Mouse (Mus musculus): ENCODE measurements around the gene Ifna4. TPM values are rescaled to one million over a fixed set of nuclear protein-coding genes. Genes with fewer than 3 reads are reported as not detected.
"Not testable (repeated sequence)": the region's sequence is repeated elsewhere in the genome, so short reads cannot be mapped to it uniquely, and the experiment has no call there.

Ifna4 gene
- polyA plus RNA-seq (2015; fragmentation: Nextera tagmentation; extraction: Ambion mirVana) = not detected in 2 replicates

DNA sequence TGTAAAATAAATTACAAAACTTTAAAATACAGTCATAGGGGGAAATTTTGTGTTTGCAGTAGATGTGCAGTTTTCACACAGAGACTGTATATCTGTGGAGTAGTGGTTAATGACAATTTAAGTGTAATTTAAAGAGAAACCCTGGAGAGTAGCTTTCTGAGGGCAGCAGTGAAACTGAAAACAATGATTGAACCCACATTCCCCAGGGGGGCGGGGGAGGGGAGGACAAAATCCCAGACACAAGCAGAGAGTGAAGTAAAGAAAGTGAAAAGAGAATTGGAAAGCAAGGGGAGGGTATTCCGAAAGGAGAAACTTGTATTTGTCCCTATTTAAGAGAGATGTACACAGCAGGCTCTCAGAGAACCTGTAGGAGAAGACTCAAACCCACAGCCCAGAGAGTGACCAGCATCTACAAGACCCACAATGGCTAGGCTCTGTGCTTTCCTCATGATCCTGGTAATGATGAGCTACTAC lies at the start of gene Ifna4:
Gene Ifna4, plus strand, starts transcription at position 424 of the 474 bp plus-strand sequence.
- Histone ChIP-seq H3K9me3 (ENCODE audit: control insufficient read depth, low read length) (no peaks in the 10 kb centered on the region), H3K4me2 (ENCODE audit: low read length) (no peak within 1 kb of the TSS), H3K9ac (ENCODE audit: low read depth, low read length) (no peak within 1 kb of the TSS), H3K27ac (ENCODE audit: low read depth, low read length) (no peak within 1 kb of the TSS), H3K27me3 (replicated peaks; ENCODE audit: control insufficient read depth, insufficient read depth, low read length) (no peaks in the 10 kb centered on the region), H3K4me3 (ENCODE audit: low read length) (no peak within 1 kb of the TSS), H3K4me1 (ENCODE audit: control insufficient read depth, insufficient read depth, low read depth, low read length) (no peaks in the 10 kb centered on the region), H3K36me3 (ENCODE audit: control insufficient read depth, insufficient read depth, low read length) (no peaks in the 10 kb centered on the region)
- WGBS = 26% methylated on average over 2 of the region's 2 CpGs
- ATAC-seq = no peak

DNA sequence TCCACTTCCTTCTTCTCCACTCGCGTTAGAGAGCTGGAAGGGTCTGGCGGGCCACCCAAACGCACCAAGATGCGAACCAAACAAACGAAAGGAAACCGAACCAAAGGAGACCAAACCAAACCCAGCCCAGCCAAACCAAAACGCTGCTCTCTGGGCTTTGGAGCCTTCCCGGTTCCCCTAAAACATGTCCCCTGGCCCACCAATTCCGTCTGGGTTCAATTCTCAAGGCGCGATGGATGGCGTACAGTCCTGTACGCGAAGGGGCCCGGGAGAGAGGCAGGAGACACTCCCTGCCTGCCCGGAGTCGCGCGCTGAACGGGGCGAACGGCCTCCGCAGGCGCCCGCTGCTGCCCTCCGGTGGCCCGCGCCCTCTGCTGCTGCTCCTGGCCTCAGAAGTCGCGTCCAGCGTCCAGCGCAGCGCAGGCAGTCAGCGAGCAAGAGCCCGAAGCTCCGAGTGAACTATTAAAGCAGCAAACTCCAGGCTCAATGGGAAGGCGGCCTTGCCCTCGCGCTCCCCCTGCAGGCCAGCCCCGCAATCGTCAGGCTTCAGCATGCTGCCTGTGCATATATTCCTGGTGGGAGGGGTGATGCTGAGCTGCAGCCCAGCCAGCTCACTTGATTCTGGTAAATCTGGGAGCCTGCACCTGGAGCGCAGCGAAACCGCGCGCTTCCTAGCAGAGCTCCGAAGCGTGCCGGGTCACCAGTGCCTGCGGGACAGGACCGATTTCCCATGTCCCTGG lies 47.6 kb upstream of the Ifna4 start, which contains the start of gene Gm13275:
Gene Gm13275, plus strand, starts transcription at position 552 of the 740 bp plus-strand sequence.
- H3K9me3 ChIP-seq (ENCODE audit: control insufficient read depth, low read length); H3K9ac ChIP-seq (ENCODE audit: low read depth, low read length); H3K27me3 ChIP-seq (replicated peaks; ENCODE audit: control insufficient read depth, insufficient read depth, low read length); H3K36me3 ChIP-seq (ENCODE audit: control insufficient read depth, insufficient read depth, low read length); H3K4me3 ChIP-seq (ENCODE audit: low read length); ATAC-seq; H3K4me2 ChIP-seq (ENCODE audit: low read length); H3K27ac ChIP-seq (ENCODE audit: low read depth, low read length); H3K4me1 ChIP-seq (ENCODE audit: control insufficient read depth, insufficient read depth, low read depth, low read length): not testable (repeated sequence)
- WGBS = 0% methylated on average over 4 of the region's 52 CpGs

DNA sequence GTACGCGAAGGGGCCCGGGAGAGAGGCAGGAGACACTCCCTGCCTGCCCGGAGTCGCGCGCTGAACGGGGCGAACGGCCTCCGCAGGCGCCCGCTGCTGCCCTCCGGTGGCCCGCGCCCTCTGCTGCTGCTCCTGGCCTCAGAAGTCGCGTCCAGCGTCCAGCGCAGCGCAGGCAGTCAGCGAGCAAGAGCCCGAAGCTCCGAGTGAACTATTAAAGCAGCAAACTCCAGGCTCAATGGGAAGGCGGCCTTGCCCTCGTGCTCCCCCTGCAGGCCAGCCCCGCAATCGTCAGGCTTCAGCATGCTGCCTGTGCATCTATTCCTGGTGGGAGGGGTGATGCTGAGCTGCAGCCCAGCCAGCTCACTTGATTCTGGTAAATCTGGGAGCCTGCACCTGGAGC lies 44.6 kb upstream of the Ifna4 start, which contains the start of gene Gm13279:
Gene Gm13279, plus strand, starts transcription at position 301 of the 400 bp plus-strand sequence.
- H3K27ac ChIP-seq (ENCODE audit: low read depth, low read length); H3K36me3 ChIP-seq (ENCODE audit: control insufficient read depth, insufficient read depth, low read length); H3K9ac ChIP-seq (ENCODE audit: low read depth, low read length); H3K4me2 ChIP-seq (ENCODE audit: low read length); H3K4me3 ChIP-seq (ENCODE audit: low read length); ATAC-seq; H3K9me3 ChIP-seq (ENCODE audit: control insufficient read depth, low read length); H3K4me1 ChIP-seq (ENCODE audit: control insufficient read depth, insufficient read depth, low read depth, low read length); H3K27me3 ChIP-seq (replicated peaks; ENCODE audit: control insufficient read depth, insufficient read depth, low read length): not testable (repeated sequence)
- no CpG with 5 or more reads among the region's 28 CpGs for WGBS

DNA sequence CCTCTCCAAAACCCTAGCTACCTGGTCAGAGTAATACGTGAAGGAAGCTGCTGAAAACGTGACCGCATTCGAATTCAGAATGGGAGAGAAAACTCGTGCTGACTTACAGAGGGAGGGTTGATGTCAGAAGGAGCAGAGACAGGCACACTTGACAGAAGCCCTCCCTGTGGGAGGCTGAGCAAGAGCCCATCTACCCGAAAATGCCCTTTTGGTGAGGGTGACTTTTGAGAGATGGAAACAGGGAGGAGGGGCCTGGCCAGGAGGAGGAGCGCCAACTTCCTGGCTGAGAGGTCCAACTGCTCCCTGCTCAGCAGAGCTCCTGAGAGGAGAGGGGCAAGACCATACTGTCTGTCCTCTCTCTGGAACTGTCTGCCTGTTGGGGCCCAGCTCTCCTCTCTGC lies 42.3 kb upstream of the Ifna4 start, which contains the start of gene Gm13285:
Gene Gm13285, plus strand, starts transcription at position 301 of the 400 bp plus-strand sequence.
- ATAC-seq; H3K9me3 ChIP-seq (ENCODE audit: control insufficient read depth, low read length); H3K27ac ChIP-seq (ENCODE audit: low read depth, low read length): not testable (repeated sequence)

DNA sequence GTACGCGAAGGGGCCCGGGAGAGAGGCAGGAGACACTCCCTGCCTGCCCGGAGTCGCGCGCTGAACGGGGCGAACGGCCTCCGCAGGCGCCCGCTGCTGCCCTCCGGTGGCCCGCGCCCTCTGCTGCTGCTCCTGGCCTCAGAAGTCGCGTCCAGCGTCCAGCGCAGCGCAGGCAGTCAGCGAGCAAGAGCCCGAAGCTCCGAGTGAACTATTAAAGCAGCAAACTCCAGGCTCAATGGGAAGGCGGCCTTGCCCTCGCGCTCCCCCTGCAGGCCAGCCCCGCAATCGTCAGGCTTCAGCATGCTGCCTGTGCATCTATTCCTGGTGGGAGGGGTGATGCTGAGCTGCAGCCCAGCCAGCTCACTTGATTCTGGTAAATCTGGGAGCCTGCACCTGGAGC lies 38.7 kb upstream of the Ifna4 start, which contains the start of gene Gm13287:
Gene Gm13287, plus strand, starts transcription at position 301 of the 400 bp plus-strand sequence.
- not testable (repeated sequence) for ATAC-seq; H3K27me3 ChIP-seq (replicated peaks; ENCODE audit: control insufficient read depth, insufficient read depth, low read length); H3K9me3 ChIP-seq (ENCODE audit: control insufficient read depth, low read length); H3K36me3 ChIP-seq (ENCODE audit: control insufficient read depth, insufficient read depth, low read length); H3K4me1 ChIP-seq (ENCODE audit: control insufficient read depth, insufficient read depth, low read depth, low read length); H3K9ac ChIP-seq (ENCODE audit: low read depth, low read length); H3K27ac ChIP-seq (ENCODE audit: low read depth, low read length); H3K4me3 ChIP-seq (ENCODE audit: low read length); H3K4me2 ChIP-seq (ENCODE audit: low read length)
- WGBS = no CpG with 5 or more reads among the region's 29 CpGs

More for the DNA sequence above, 42.3 kb upstream of the Ifna4 start, which contains the start of gene Gm13285:
- not testable (repeated sequence) for H3K4me3 ChIP-seq (ENCODE audit: low read length); H3K4me2 ChIP-seq (ENCODE audit: low read length); H3K4me1 ChIP-seq (ENCODE audit: control insufficient read depth, insufficient read depth, low read depth, low read length); H3K27me3 ChIP-seq (replicated peaks; ENCODE audit: control insufficient read depth, insufficient read depth, low read length); H3K36me3 ChIP-seq (ENCODE audit: control insufficient read depth, insufficient read depth, low read length); H3K9ac ChIP-seq (ENCODE audit: low read depth, low read length)
- WGBS = 20% methylated on average over 1 of the region's 7 CpGs

DNA sequence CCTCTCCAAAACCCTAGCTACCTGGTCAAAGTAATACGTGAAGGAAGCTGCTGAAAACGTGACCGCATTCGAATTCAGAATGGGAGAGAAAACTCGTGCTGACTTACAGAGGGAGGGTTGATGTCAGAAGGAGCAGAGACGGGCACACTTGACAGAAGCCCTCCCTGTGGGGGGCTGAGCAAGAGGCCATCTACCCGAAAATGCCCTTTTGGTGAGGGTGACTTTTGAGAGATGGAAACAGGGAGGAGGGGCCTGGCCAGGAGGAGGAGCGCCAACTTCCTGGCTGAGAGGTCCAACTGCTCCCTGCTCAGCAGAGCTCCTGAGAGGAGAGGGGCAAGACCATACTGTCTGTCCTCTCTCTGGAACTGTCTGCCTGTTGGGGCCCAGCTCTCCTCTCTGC lies 36.4 kb upstream of the Ifna4 start, which contains the start of gene Gm13288:
Gene Gm13288, plus strand, starts transcription at position 301 of the 400 bp plus-strand sequence.
- WGBS = no CpG with 5 or more reads among the region's 8 CpGs
- not testable (repeated sequence) for H3K9me3 ChIP-seq (ENCODE audit: control insufficient read depth, low read length); ATAC-seq; H3K4me3 ChIP-seq (ENCODE audit: low read length); H3K4me1 ChIP-seq (ENCODE audit: control insufficient read depth, insufficient read depth, low read depth, low read length); H3K27me3 ChIP-seq (replicated peaks; ENCODE audit: control insufficient read depth, insufficient read depth, low read length); H3K36me3 ChIP-seq (ENCODE audit: control insufficient read depth, insufficient read depth, low read length); H3K9ac ChIP-seq (ENCODE audit: low read depth, low read length); H3K27ac ChIP-seq (ENCODE audit: low read depth, low read length)
- H3K4me2 ChIP-seq (ENCODE audit: low read length) = peak within 1 kb of the TSS; percentile 43

DNA sequence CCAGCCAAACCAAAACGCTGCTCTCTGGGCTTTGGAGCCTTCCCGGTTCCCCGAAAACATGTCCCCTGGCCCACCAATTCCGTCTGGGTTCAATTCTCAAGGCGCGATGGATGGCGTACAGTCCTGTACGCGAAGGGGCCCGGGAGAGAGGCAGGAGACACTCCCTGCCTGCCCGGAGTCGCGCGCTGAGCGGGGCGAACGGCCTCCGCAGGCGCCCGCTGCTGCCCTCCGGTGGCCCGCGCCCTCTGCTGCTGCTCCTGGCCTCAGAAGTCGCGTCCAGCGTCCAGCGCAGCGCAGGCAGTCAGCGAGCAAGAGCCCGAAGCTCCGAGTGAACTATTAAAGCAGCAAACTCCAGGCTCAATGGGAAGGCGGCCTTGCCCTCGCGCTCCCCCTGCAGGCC lies 35.9 kb upstream of the Ifna4 start:
- H3K27me3 ChIP-seq (replicated peaks; ENCODE audit: control insufficient read depth, insufficient read depth, low read length); H3K4me3 ChIP-seq (ENCODE audit: low read length); H3K9me3 ChIP-seq (ENCODE audit: control insufficient read depth, low read length); H3K9ac ChIP-seq (ENCODE audit: low read depth, low read length); H3K36me3 ChIP-seq (ENCODE audit: control insufficient read depth, insufficient read depth, low read length); H3K27ac ChIP-seq (ENCODE audit: low read depth, low read length); ATAC-seq; H3K4me1 ChIP-seq (ENCODE audit: control insufficient read depth, insufficient read depth, low read depth, low read length): not testable (repeated sequence)
- WGBS = no CpG with 5 or more reads among the region's 34 CpGs
- peak overlapping the region; percentile 43 for H3K4me2 ChIP-seq (ENCODE audit: low read length)

DNA sequence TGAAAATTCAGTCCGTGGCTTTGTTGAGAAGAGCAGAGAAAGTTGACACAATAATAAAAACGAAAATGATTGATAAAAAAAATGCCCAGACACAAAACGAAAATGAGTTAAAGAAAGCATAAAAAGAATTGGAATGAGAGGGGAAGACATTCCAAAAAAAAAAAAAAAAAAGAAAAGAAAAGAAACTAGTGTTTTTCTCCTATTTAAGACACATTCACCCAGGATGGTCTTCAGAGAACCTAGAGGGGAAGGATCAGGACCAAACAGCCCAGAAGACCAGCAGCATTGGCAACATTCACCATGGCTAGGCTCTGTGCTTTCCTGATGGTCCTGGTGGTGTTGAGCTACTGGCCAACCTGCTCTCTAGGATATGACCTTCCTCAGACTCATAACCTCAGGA lies 25.7 kb upstream of the Ifna4 start, which contains the start of gene Ifna7:
Gene Ifna7, plus strand, starts transcription at position 301 of the 400 bp plus-strand sequence.
- ATAC-seq = no peak
- Histone ChIP-seq H3K27me3 (replicated peaks; ENCODE audit: control insufficient read depth, insufficient read depth, low read length) (no peaks in the 10 kb centered on the region), H3K9ac (ENCODE audit: low read depth, low read length) (no peak within 1 kb of the TSS), H3K9me3 (ENCODE audit: control insufficient read depth, low read length) (no peaks in the 10 kb centered on the region), H3K27ac (ENCODE audit: low read depth, low read length) (no peak within 1 kb of the TSS), H3K4me3 (ENCODE audit: low read length) (no peak within 1 kb of the TSS), H3K36me3 (ENCODE audit: control insufficient read depth, insufficient read depth, low read length) (no peaks in the 10 kb centered on the region), H3K4me1 (ENCODE audit: control insufficient read depth, insufficient read depth, low read depth, low read length) (no peaks in the 10 kb centered on the region), H3K4me2 (ENCODE audit: low read length) (no peak within 1 kb of the TSS)
- 67% methylated on average over 3 of the region's 3 CpGs for WGBS

DNA sequence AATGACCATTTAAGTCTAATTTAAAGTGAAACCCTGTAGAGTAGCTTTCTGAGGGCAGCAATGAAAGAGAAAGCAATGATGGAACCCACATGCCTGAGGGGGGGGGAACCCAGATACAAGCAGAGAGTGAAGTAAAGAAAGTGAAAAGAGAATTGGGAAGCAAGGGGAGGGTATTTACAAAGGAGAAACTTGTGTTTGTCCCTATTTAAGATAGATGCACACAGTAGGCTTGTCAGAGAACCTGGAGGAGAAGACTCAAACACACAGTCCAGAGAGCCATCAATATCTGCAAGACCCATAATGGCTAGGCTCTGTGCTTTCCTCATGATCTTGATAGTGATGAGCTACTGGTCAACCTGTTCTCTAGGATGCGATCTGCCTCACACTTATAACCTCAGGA lies 22.0 kb upstream of the Ifna4 start, which contains the start of gene Ifna11:
Gene Ifna11, plus strand, starts transcription at position 301 of the 400 bp plus-strand sequence.
- WGBS = 91% methylated on average over 1 of the region's 1 CpGs
- no peaks in the 10 kb centered on the region for H3K27me3 ChIP-seq (replicated peaks; ENCODE audit: control insufficient read depth, insufficient read depth, low read length)

More for the DNA sequence above, 22.0 kb upstream of the Ifna4 start, which contains the start of gene Ifna11:
- Histone ChIP-seq H3K4me3 (ENCODE audit: low read length) (no peak within 1 kb of the TSS), H3K9me3 (ENCODE audit: control insufficient read depth, low read length) (no peaks in the 10 kb centered on the region), H3K4me2 (ENCODE audit: low read length) (no peak within 1 kb of the TSS), H3K9ac (ENCODE audit: low read depth, low read length) (no peak within 1 kb of the TSS), H3K36me3 (ENCODE audit: control insufficient read depth, insufficient read depth, low read length) (no peaks in the 10 kb centered on the region), H3K27ac (ENCODE audit: low read depth, low read length) (no peak within 1 kb of the TSS), H3K4me1 (ENCODE audit: control insufficient read depth, insufficient read depth, low read depth, low read length) (no peaks in the 10 kb centered on the region)
- ATAC-seq = no peak
